Mouse (Mus musculus) liver, embryonic 11.5 days (tissue): ENCODE data around the gene Trpc6. TPM values are rescaled to one million over a fixed set of nuclear protein-coding genes. Genes with fewer than 3 reads are reported as not detected.

Experiments used
- ATAC-seq: fragments of 200-750 bp; cut with Nextera tagmentation; replicated peaks from 2 replicates; pipeline ENCODE4 v1.8.0; 2017; ENCODE audit warnings: moderate number of reproducible peaks, mild to moderate bottlenecking, moderate TSS enrichment, moderate library complexity; ENCODE audit not compliant: low FRiP score
- DNase-seq: peaks from one replicate; pipeline ENCODE4 v3.0.0-alpha.2; 2017; ENCODE audit warnings: low spot score
- H3K27ac ChIP-seq: fragments of 300-500 bp; sonication (generic); 2 replicates; pipeline ENCODE4 v1.5.1; 2014; ENCODE audit warnings: mild to moderate bottlenecking, low read depth, low read length, control low read depth
- H3K27me3 ChIP-seq: fragments of 300-500 bp; sonication (generic); replicated peaks from 2 replicates; pipeline ENCODE4 v1.6.1; 2014; ENCODE audit warnings: low read length, mixed read lengths; ENCODE audit not compliant: control insufficient read depth, insufficient read depth
- H3K36me3 ChIP-seq: fragments of 300-500 bp; sonication (generic); 2 replicates; pipeline ENCODE4 v1.6.1; 2014; ENCODE audit warnings: mild to moderate bottlenecking, low read length, moderate library complexity, mixed read lengths; ENCODE audit not compliant: control insufficient read depth, insufficient read depth
- H3K4me1 ChIP-seq: fragments of 300-500 bp; sonication (generic); replicated peaks from 2 replicates; pipeline ENCODE4 v1.6.1; 2014; ENCODE audit warnings: low read length, mixed read lengths; ENCODE audit not compliant: control insufficient read depth, insufficient read depth
- H3K4me2 ChIP-seq: fragments of 300-500 bp; sonication (generic); 2 replicates; pipeline ENCODE4 v1.6.1; 2014; ENCODE audit warnings: mild to moderate bottlenecking, control low read depth, moderate library complexity
- H3K4me3 ChIP-seq: fragments of 300-500 bp; sonication (generic); 2 replicates; pipeline ENCODE4 v1.5.1; 2014; ENCODE audit warnings: low read depth, low read length, control low read depth
- H3K9ac ChIP-seq: fragments of 300-500 bp; sonication (generic); 2 replicates; pipeline ENCODE4 v1.6.1; 2014; ENCODE audit warnings: low read depth, low read length, control low read depth
- H3K9me3 ChIP-seq: fragments of 300-500 bp; sonication (generic); 2 replicates; pipeline ENCODE4 v1.6.1; 2016; ENCODE audit warnings: low read length, inconsistent platforms, mixed read lengths; ENCODE audit not compliant: control insufficient read depth
- WGBS: fragments of 180-500 bp; shearing (Covaris S2); extraction: QIAGEN DNeasy Blood & Tissue Kit; methylation state at CpG from one replicate; pipeline ENCODE4 v1.1.7; 2014; 5-methylcytosine and 5-hydroxymethylcytosine counted together
- polyA plus RNA-seq: library from polyadenylated mRNA; unstranded; fragments of >200 nt; fragmentation: Nextera tagmentation; extraction: Ambion mirVana; gene quantifications from 2 replicates; pipeline ENCODE4 v1.2.1, GENCODE M21; 2014

Gene Trpc6
- 4.9 and 5.5 TPM in 2 replicates for polyA plus RNA-seq

DNA sequence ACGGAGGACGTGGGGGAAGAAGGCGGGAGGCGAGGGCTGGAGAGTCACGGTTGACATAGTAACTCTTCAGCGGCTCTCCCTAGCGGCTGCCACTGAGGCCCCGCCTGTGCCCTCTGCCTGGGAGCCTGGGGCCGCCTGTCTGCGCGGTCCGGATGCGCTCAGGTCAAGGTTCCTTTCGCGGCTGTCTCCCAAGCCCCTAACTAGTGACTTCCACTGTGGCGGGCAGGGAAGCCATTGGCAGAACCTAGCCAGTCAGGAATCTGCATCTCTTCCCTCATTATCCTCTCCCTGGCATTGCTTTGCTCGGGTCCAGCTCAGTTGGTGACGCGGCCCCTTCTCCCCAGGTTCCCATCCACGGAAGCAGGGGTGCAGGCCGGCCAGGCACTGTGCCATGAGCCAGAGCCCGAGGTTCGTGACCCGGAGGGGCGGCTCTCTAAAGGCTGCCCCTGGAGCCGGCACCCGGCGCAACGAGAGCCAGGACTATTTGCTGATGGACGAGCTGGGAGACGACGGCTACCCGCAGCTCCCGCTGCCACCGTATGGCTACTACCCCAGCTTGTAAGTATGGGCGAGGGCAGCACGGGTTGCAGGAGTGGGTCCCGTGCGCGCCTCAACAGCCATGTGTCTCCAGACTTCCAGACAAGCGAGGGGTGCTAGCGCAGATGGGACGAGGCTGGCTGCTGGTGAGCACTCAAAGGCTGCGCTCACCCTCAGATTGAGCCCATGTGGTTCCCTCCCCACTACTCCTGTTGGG lies at the start of gene Trpc6:
Gene Trpc6 (plus strand): TSS at position 102 of the 754 bp plus-strand sequence.
- Histone ChIP-seq H3K4me1 (no peaks in the 10 kb centered on the region), H3K9me3 (no peaks in the 10 kb centered on the region), H3K4me3 (peak within 1 kb of the TSS; percentile 40), H3K36me3 (no peaks in the 10 kb centered on the region), H3K27ac (no peak within 1 kb of the TSS), H3K9ac (peak within 1 kb of the TSS; percentile 40; the same call in 1 of the 2 replicates), H3K27me3 (0 out of 2 replicates have a peak, but pooled peaks cover 5% of the 10 kb centered on the region), H3K4me2 (peak within 1 kb of the TSS; percentile 63)
- DNase-seq (peak; percentile 43), ATAC-seq (peak; percentile 80)
- WGBS: 1% methylated on average over 44 of the region's 44 CpGs

DNA sequence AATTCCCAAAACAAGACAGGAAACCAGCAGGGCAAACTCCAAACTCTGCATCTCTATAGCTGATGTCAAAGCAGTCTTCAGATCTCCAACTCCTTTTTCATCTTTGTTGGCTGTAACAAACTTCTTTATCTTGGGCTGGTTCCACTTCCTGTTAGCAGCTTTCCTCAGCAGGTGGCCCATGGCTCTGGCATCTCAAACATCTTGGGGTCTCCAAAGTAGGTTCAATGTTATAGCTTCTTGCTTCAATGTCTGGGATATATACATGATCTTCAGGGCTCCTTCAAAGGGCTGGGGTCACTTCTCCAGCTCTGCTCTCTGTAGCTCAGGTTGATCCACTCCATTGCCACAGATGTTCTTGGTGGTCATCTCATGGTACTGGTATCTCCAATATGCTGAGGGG lies 23.0 kb upstream of the Trpc6 start:
- Histone ChIP-seq H3K9me3 (no peaks in the 10 kb centered on the region), H3K4me2 (no peak overlapping the region), H3K27ac (no peak overlapping the region), H3K4me3 (no peak overlapping the region), H3K9ac (no peak overlapping the region), H3K36me3 (no peaks in the 10 kb centered on the region), H3K27me3 (no peaks in the 10 kb centered on the region), H3K4me1 (no peaks in the 10 kb centered on the region)
- no peak for ATAC-seq
- no peak for DNase-seq

DNA sequence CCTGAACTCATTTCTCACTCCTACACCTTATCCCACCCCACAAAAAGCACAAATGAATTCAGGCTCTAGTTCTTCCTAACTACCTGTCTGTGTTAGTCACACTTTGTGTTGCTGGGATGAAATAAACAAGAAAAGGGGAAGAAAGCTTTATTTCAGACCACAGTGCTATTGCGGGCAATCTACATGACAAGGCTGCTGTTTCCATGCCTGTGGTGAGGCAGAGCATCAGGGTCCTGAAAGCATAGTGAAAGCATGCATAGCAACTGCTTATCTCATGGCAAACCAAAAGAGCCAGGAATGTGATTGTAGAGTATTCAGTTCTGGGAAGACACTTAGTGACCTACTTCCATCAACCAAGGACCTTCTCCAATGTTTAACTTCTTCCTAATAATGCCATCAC lies 10.3 kb upstream of the Trpc6 start:
- Histone ChIP-seq H3K4me2 (no peak overlapping the region), H3K27me3 (no peaks in the 10 kb centered on the region), H3K4me1 (no peaks in the 10 kb centered on the region), H3K9me3 (no peaks in the 10 kb centered on the region), H3K36me3 (no peaks in the 10 kb centered on the region), H3K27ac (no peak overlapping the region), H3K9ac (no peak overlapping the region), H3K4me3 (no peak overlapping the region)
- DNase-seq (no peak), ATAC-seq (no peak)
- WGBS: 75% methylated on average over 1 of the region's 1 CpGs

GRCm38 (mm10) chr9:8545236-8545635 lies 1.3 kb downstream of the Trpc6 start:
- WGBS: 33% methylated on average over 2 of the region's 2 CpGs
- H3K27ac ChIP-seq: no peak overlapping the region
- ATAC-seq (peak; percentile 51), DNase-seq (no peak)
- peak overlapping the region; percentile 63; the same call in 1 of the 2 replicates for H3K4me2 ChIP-seq
- no peak overlapping the region for H3K9ac ChIP-seq
- H3K4me3 ChIP-seq: no peak overlapping the region
- H3K4me1 ChIP-seq: no peaks in the 10 kb centered on the region
- H3K36me3 ChIP-seq: no peaks in the 10 kb centered on the region
- H3K9me3 ChIP-seq: no peaks in the 10 kb centered on the region
- H3K27me3 ChIP-seq: 0 out of 2 replicates have a peak, but pooled peaks cover 5% of the 10 kb centered on the region

DNA sequence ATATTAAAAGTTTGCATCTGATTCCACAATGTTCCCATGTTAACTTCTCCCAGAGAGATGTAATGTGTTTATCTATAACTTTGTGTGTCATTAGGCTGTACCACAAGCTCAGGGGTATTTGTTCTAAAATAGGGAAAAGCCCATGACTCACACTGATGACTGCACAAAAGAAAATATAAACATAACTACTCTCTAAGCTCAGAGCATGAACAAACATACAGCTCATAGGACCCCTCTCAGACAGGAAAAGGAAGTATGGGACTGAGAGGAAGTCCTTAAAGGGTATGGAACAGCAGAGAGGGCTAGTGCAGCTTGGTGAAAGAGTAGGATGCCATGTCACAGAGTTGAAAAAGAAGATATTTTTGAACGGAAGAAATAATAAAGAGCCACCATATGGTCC lies 14.6 kb downstream of the Trpc6 start:
- WGBS: 57% methylated on average over 1 of the region's 1 CpGs
- no peaks in the 10 kb centered on the region for H3K27me3 ChIP-seq

GRCm38 (mm10) chr9:8592618-8593017 lies 48.7 kb downstream of the Trpc6 start:
- no peak for DNase-seq

More for the DNA sequence above, 14.6 kb downstream of the Trpc6 start:
- Histone ChIP-seq H3K36me3 (no peaks in the 10 kb centered on the region), H3K4me3 (no peak overlapping the region), H3K4me2 (no peak overlapping the region), H3K9ac (no peak overlapping the region), H3K4me1 (no peaks in the 10 kb centered on the region), H3K9me3 (no peaks in the 10 kb centered on the region), H3K27ac (no peak overlapping the region)
- no peak for DNase-seq
- no peak for ATAC-seq

DNA sequence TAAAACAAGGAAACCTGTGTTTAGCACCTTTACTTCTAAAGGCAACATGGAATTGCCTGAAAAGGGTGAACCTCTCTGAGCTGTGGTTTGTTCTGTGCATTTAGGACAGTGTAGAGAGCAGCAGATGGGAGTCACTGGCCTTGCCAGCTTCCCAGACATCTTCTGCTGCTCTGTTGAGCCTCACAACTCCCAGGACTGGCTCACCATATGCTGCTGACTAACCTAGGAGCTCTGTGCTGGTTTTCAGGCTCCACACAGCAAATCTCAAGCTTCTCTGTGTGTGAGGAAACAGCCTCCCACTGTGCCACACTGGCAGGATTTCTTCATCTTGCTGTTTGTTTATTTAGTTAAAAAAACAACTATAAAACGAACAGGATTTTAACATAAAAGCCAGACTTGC lies 53.1 kb downstream of the Trpc6 start:
- H3K36me3 ChIP-seq: no peaks in the 10 kb centered on the region
- H3K9me3 ChIP-seq: no peaks in the 10 kb centered on the region
- H3K27me3 ChIP-seq: no peaks in the 10 kb centered on the region
- H3K4me3 ChIP-seq: no peak overlapping the region
- DNase-seq (no peak), ATAC-seq (no peak)
- H3K4me1 ChIP-seq: no peaks in the 10 kb centered on the region
- no peak overlapping the region for H3K9ac ChIP-seq
- H3K4me2 ChIP-seq: no peak overlapping the region
- H3K27ac ChIP-seq: no peak overlapping the region
- WGBS: 33% methylated on average over 1 of the region's 1 CpGs

More at GRCm38 (mm10) chr9:8592618-8593017, 48.7 kb downstream of the Trpc6 start:
- H3K4me2 ChIP-seq: no peak overlapping the region
- H3K36me3 ChIP-seq: no peaks in the 10 kb centered on the region
- H3K4me3 ChIP-seq: no peak overlapping the region
- H3K9me3 ChIP-seq: no peaks in the 10 kb centered on the region
- H3K9ac ChIP-seq: no peak overlapping the region
- no peaks in the 10 kb centered on the region for H3K4me1 ChIP-seq
- 52% methylated on average over 6 of the region's 6 CpGs for WGBS
- no peak overlapping the region for H3K27ac ChIP-seq
- ATAC-seq: no peak
- no peaks in the 10 kb centered on the region for H3K27me3 ChIP-seq

DNA sequence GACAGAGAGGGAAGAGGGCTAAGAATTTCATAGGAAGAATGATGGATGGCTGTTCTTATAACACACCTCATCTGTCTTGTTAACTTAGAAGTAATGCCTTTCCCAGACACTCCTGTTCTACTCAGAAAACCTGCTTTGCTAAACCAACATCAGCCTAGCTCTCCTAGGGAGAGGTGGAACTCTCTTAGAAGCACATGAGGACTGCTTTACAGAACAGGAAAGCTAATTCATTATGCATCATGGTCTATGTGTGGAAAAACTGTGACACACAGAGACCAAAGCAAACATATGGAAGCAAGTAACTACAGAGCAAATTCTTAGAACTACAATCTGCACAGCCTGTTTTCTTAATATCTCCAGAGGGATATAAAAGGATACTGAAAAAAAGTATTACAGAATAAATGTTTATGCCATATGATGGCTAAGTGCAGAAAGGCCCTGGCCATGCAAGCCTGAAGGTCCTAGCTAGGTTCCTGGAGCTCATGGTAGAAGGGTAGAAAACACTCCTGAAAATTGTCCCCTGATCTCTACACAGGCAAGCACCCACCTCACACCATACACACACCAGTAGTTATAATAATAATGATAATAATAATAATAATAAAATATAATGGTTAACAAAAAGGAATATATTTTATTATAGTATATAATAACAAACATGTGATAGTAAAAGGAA lies 63.0 kb downstream of the Trpc6 start:
- Histone ChIP-seq H3K36me3 (no peaks in the 10 kb centered on the region), H3K9me3 (no peaks in the 10 kb centered on the region), H3K4me2 (no peak overlapping the region), H3K27me3 (no peaks in the 10 kb centered on the region), H3K9ac (no peak overlapping the region), H3K4me3 (no peak overlapping the region), H3K4me1 (no peaks in the 10 kb centered on the region), H3K27ac (no peak overlapping the region)
- no peak for ATAC-seq
- no peak for DNase-seq

DNA sequence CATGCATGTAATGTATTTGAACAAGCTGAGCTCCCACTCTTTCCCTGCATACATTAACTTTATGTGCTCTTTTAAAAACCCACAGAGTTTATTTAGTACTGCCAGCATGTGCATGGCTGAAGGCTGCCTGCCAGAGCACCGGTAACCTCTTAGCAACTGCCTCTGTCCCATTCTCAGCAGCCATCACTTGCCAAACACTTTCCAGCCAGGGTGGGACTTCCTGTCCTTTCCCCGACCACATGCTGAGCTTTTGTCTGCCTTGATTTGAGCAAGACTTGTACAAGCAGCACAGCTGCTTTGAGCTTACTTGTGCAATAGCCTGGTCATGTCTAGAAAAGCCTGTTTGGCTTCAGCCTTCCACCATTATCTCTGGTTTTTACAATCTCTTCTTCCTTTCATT lies 90.4 kb downstream of the Trpc6 start:
- ATAC-seq (no peak), DNase-seq (no peak)
- Histone ChIP-seq H3K4me3 (no peak overlapping the region), H3K9me3 (no peaks in the 10 kb centered on the region), H3K36me3 (no peaks in the 10 kb centered on the region), H3K27ac (no peak overlapping the region), H3K4me2 (no peak overlapping the region), H3K4me1 (no peaks in the 10 kb centered on the region), H3K9ac (no peak overlapping the region), H3K27me3 (no peaks in the 10 kb centered on the region)
- 62% methylated on average over 2 of the region's 2 CpGs for WGBS
